Mouse (Mus musculus) splenic B cell, adult 2 months (primary cell): ENCODE measurements around the gene Bik.
A peak's percentile ranks its signal among the peaks of the same experiment; 100 is the strongest.
"Not testable (repeated sequence)": the region's sequence is repeated elsewhere in the genome, so short reads cannot be mapped to it uniquely, and the experiment has no call there.

Experiments
- DNase-seq: peaks from one replicate; pipeline ENCODE4 v3.0.0-alpha.2; 2011; ENCODE audit warnings: low read depth, low spot score
- H3K27me3 ChIP-seq: 2 replicates; pipeline ENCODE4 v1.6.1; 2012; ENCODE audit warnings: mild to moderate bottlenecking, low read length, moderate library complexity, mixed read lengths; ENCODE audit not compliant: control insufficient read depth, poor library complexity, insufficient read depth, severe bottlenecking
- H3K36me3 ChIP-seq: 2 replicates; pipeline ENCODE4 v1.6.1; 2012; ENCODE audit warnings: mild to moderate bottlenecking, low read length, moderate library complexity, mixed read lengths; ENCODE audit not compliant: control insufficient read depth, poor library complexity, insufficient read depth, severe bottlenecking

Gene Bik

GRCm38 (mm10) chr15:83497299-83497698 lies 29.4 kb upstream of the Bik start:
- no peaks in the 10 kb centered on the region for H3K27me3 ChIP-seq
- DNase-seq: peak; percentile 33
- H3K36me3 ChIP-seq: peaks cover 1% of the 10 kb centered on the region; the same call in 1 of the 2 replicates

GRCm38 (mm10) chr15:83499211-83499755 lies 27.4 kb upstream of the Bik start:
- DNase-seq: no peak
- Histone ChIP-seq H3K36me3 (peaks cover 1% of the 10 kb centered on the region; the same call in 1 of the 2 replicates), H3K27me3 (no peaks in the 10 kb centered on the region)

DNA sequence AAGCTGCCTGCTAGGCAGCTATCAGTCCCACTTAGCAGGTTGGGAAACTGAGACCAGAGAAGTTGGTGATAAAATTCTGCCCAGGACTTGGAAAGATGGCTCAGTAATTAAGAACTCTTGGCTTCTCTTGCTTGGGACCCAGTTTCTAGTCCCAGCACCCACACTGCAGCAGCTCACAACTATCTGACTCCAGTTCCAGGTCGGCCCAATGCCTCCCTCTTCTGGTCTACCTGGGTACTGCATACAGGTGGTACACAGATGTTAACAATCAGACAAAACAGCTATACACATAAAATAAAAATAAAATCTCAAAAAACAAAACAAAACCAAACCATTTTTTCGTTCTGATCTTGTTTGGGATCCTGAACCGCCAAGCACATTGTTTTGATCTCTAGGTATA lies 26.3 kb upstream of the Bik start:
- peak; percentile 73 for DNase-seq
- Histone ChIP-seq H3K36me3 (peaks cover 1% of the 10 kb centered on the region; the same call in 1 of the 2 replicates), H3K27me3 (no peaks in the 10 kb centered on the region)

DNA sequence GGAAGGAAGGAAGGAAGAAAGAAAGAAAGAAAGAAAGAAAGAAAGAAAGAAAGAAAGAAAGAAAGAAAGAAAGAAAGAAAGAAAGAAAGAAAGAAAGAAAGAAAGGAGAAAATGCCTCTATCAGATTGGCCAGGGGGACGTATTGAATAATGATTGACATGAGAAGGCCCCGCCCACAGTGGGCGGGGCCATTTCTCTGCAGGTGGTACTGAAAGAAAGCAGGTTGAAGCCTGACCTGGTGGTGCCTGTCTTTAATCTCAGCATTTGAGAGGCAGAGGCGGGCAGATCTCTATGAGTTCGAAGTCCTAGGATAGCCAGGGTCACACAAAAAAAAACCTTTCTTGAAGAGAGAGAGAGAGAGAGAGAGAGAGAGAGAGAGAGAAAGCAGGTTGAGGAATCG lies 25.2 kb upstream of the Bik start:
- DNase-seq: peak; percentile 22
- H3K36me3 ChIP-seq, H3K27me3 ChIP-seq: not testable (repeated sequence)

- no peaks in the 10 kb centered on the region for H3K27me3 ChIP-seq
- DNase-seq: no peak
These were observed 16.5 kb upstream of the Bik start for GRCm38 (mm10) chr15:83509950-83510804.

GRCm38 (mm10) chr15:83510805-83511405 lies 15.8 kb upstream of the Bik start, which contains the start of gene Ttll1:
TSS of gene Ttll1 (minus strand) at chr15:83510893.
- no peaks in the 10 kb centered on the region for H3K27me3 ChIP-seq
- no peaks in the 10 kb centered on the region for H3K36me3 ChIP-seq
- DNase-seq: peak; percentile 96

More at GRCm38 (mm10) chr15:83509950-83510804, 16.5 kb upstream of the Bik start:
- no peaks in the 10 kb centered on the region for H3K36me3 ChIP-seq

- H3K27me3 ChIP-seq: no peaks in the 10 kb centered on the region
- H3K36me3 ChIP-seq: no peaks in the 10 kb centered on the region
These were observed 14.0 kb upstream of the Bik start for GRCm38 (mm10) chr15:83512489-83513281.

GRCm38 (mm10) chr15:83515018-83515417 lies 11.6 kb upstream of the Bik start:
- Histone ChIP-seq H3K27me3 (no peaks in the 10 kb centered on the region), H3K36me3 (no peaks in the 10 kb centered on the region)
- no peak for DNase-seq

More at GRCm38 (mm10) chr15:83512489-83513281, 14.0 kb upstream of the Bik start:
- no peak for DNase-seq

DNA sequence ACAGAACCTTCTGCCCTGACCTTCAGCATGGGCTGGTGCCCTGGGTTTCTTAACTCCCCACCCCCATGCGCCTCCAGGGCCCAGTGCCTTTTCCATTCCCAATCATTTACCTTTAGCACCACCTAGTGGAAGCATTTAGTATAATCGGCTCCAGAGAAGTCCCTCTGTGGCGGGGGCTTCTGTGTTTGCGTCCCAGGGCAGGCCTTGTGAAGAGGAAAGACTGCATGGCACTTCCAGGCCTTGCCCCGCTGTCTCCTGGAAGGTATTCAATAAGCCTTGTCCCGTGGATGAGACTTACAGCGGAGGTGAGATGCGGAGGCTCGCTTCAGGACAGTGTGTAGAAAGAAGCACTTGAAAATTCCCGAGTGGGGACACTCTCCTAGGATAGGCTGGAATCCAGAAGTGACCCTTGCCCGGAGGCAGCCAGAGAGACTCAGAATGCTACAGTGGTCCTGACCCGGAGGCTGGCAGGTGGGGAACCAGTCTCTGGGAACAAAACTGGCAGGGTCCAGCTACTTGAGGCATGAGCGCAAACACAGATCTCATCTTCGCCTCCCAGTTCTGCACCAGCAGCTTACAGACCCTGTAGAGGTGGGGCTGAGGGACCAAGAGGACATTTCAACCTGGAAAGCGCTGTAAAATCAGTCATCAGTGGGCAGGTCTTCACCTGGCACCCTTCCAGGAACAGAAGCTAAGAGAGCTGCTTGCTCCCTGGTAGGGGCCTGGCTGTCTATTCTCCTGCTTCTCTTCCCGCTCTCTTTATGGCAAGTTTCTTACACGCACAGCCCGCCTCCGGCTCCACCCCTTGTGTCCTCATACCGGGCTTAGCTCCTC lies 8.2 kb upstream of the Bik start:
- Histone ChIP-seq H3K27me3 (no peaks in the 10 kb centered on the region), H3K36me3 (no peaks in the 10 kb centered on the region)
- peak; percentile 81 for DNase-seq

- DNase-seq: no peak
- no peaks in the 10 kb centered on the region for H3K27me3 ChIP-seq
- H3K36me3 ChIP-seq: no peaks in the 10 kb centered on the region
These were observed 5.7 kb upstream of the Bik start for GRCm38 (mm10) chr15:83520861-83521382.

DNA sequence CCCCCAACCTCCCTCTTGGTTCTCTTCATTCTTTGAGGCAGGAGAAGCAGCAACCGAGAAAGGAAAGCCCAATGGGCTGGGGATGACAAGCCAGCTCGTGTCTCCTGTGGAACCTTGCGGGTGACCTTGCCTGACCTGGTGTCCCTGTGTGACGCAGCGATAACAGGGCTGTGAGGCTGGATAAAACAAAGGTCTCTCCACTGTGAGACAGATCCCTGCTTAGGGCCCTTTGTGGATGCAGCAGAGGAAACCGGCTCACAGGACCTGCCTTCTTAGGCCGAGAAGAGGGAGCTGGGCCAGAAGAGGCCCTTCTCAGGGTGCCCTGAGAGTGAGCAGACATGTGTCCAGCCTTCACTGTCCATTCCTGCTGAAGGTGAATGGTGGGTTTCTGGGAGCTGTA lies 3.5 kb upstream of the Bik start:
- DNase-seq: no peak
- peaks cover 2% of the 10 kb centered on the region; the same call in 1 of the 2 replicates for H3K27me3 ChIP-seq
- no peaks in the 10 kb centered on the region for H3K36me3 ChIP-seq

DNA sequence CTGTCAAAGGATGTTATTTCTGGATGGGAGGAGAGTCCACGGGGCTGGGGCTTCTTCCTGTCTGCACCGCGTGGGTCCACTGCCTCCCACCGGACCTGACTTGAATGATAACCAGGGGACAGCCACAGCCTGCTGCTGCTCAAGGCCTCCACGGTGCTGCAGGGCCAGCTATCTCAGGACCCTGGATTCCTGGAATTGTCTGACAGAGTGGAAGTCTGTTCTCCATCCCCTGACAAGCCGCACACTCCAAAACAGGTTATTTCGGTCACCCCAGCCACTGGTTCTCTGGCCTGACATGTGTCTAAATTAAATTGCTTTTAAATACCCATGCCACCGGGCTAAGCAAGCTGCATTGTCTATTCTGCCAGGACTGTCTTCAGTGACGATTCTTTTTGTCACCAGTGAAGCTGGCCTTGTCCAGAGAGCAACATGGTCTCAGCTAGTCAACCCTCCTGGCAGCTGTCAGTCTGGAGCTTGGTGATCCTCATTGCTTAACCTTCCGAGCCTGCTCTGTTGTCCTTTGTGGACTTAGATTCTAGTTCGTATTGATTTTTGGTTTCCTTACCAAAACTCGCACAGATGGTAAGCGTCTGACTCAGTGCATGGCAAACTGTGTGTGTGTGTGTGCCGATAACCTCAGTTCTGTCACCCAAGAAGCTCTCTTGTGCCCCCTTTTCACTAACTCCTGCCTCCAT lies 2.9 kb upstream of the Bik start:
- Histone ChIP-seq H3K27me3 (peaks cover 2% of the 10 kb centered on the region; the same call in 1 of the 2 replicates), H3K36me3 (no peaks in the 10 kb centered on the region)
- no peak for DNase-seq

DNA sequence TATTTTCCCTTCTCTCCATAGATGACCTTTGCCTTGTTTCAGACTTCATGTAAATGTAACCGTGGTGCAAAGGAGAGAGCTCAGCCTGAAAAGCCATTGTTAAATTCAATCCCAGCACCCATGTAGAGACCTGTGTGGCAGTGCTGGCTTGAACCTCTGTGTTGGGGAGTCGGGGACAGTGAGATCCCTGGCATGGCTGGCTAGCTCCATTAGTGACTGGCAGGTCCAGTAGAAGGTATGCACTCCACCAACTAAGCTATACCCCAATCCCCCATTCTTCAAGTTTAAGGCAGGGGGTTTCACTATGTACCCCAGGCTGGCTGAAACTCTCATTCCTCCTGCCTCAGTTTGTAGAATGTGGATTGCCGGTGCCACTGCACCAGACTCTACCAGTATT lies 2.3 kb upstream of the Bik start:
- no peak for DNase-seq
- Histone ChIP-seq H3K36me3 (no peaks in the 10 kb centered on the region), H3K27me3 (peaks cover 2% of the 10 kb centered on the region; the same call in 1 of the 2 replicates)
